Mouse (Mus musculus) brain, embryonic 18.5 days (tissue): Measurements from ENCODE around the gene Luc7l2.
"Not testable (repeated sequence)": the region's sequence is repeated elsewhere in the genome, so short reads cannot be mapped to it uniquely, and the experiment has no call there.

Experiments used
- DNase-seq: peaks from one replicate; pipeline ENCODE4 v3.0.0-alpha.2; 2012; ENCODE audit warnings: low read depth, low spot score

Gene Luc7l2

GRCm38 (mm10) chr6:38551062-38551988 lies at the start of gene Luc7l2:
Gene Luc7l2 (plus strand): TSS chr6:38551334.
- DNase-seq: peak; percentile 96

- no peak for DNase-seq
These were observed 39.0 kb upstream of the Luc7l2 start for GRCm38 (mm10) chr6:38512096-38512495.

- no peak for DNase-seq
These were observed 38.3 kb upstream of the Luc7l2 start for GRCm38 (mm10) chr6:38512830-38513229.

- no peak for DNase-seq
These were observed 35.9 kb upstream of the Luc7l2 start for GRCm38 (mm10) chr6:38515201-38515600.

GRCm38 (mm10) chr6:38523851-38524250 lies 27.3 kb upstream of the Luc7l2 start:
- DNase-seq: no peak

GRCm38 (mm10) chr6:38531211-38531820 lies 19.8 kb upstream of the Luc7l2 start:
- no peak for DNase-seq

GRCm38 (mm10) chr6:38532500-38533420 lies 18.4 kb upstream of the Luc7l2 start:
- DNase-seq: no peak

GRCm38 (mm10) chr6:38533428-38534405 lies 17.4 kb upstream of the Luc7l2 start, which contains the start of gene Fmc1:
Gene Fmc1 (plus strand): TSS chr6:38533502.
- peak; percentile 99 for DNase-seq

- DNase-seq: peak; percentile 82
These were observed 16.3 kb upstream of the Luc7l2 start for GRCm38 (mm10) chr6:38534640-38535365.

- no peak for DNase-seq
These were observed 15.8 kb upstream of the Luc7l2 start for GRCm38 (mm10) chr6:38535366-38535690.

GRCm38 (mm10) chr6:38535788-38536187 lies 15.3 kb upstream of the Luc7l2 start:
- no peak for DNase-seq

GRCm38 (mm10) chr6:38544141-38544540 lies 7.0 kb upstream of the Luc7l2 start:
- not testable (repeated sequence) for DNase-seq

GRCm38 (mm10) chr6:38547005-38547404 lies 4.1 kb upstream of the Luc7l2 start:
- not testable (repeated sequence) for DNase-seq

GRCm38 (mm10) chr6:38547707-38548106 lies 3.4 kb upstream of the Luc7l2 start:
- no peak for DNase-seq

- DNase-seq: not testable (repeated sequence)
These were observed 2.5 kb upstream of the Luc7l2 start for GRCm38 (mm10) chr6:38548595-38548994.

- DNase-seq: not testable (repeated sequence)
These were observed 1.3 kb upstream of the Luc7l2 start for GRCm38 (mm10) chr6:38549840-38550239.

- no peak for DNase-seq
These were observed 678 bp upstream of the Luc7l2 start for GRCm38 (mm10) chr6:38550250-38551061.

GRCm38 (mm10) chr6:38551989-38552635 lies 978 bp downstream of the Luc7l2 start:
- peak; percentile 93 for DNase-seq

GRCm38 (mm10) chr6:38552636-38553000 lies 1.5 kb downstream of the Luc7l2 start:
- DNase-seq: no peak
